In genomic region chr10:111842321-111842775, GRCm38 (mm10) we compare ENCODE assay signal across 15 mouse cellular contexts.
DNase-seq lines count a peak whose midpoint lies in the region; ATAC-seq lines count a peak whose summit lies in the region.
"Had no signal": no experiment of that assay in that cellular context is flagged by ENCODE, and none has a peak within 500 bp of the region (broad histone marks: within the 10 kb centered on the region; RNA-seq: fewer than 3 reads in every experiment).

No protein-coding gene starts in this region.

- WGBS in heart, embryonic 10.5 days: 46% methylated on average over 11 of the region's 11 CpGs
- WGBS in liver, embryonic 11.5 days: 43% methylated on average over 11 of the region's 11 CpGs

- H3K9ac ChIP-seq in liver, embryonic 11.5 days (ENCODE audit: low read depth, low read length): no peak overlapping the region
- H3K9ac ChIP-seq: liver, embryonic 13.5 days had no signal

- 0 out of 2 replicates have a peak overlapping the region, but pooled peaks have one; percentile 29 for H3K27ac ChIP-seq in heart, embryonic 10.5 days
- no peak overlapping the region for H3K27ac ChIP-seq in liver, embryonic 11.5 days (ENCODE audit: low read depth, low read length)
- H3K27ac ChIP-seq: liver, embryonic 13.5 days had no signal

- 0 out of 2 replicates have a peak, but pooled peaks cover 9% of the 10 kb centered on the region for H3K4me1 ChIP-seq in heart, embryonic 10.5 days
- H3K4me1 ChIP-seq in liver, embryonic 11.5 days (replicated peaks; ENCODE audit: control insufficient read depth, insufficient read depth, low read length): peaks cover 7% of the 10 kb centered on the region; the same call in 1 of the 2 replicates

- H3K4me3 ChIP-seq in heart, embryonic 10.5 days: no peak overlapping the region
- no peak overlapping the region for H3K4me3 ChIP-seq in liver, embryonic 11.5 days (ENCODE audit: low read depth, low read length)
- H3K4me3 ChIP-seq: liver, embryonic 13.5 days had no signal

- H3K4me2 ChIP-seq in liver, embryonic 11.5 days: peak overlapping the region; percentile 24; the same call in 1 of the 2 replicates
- H3K4me2 ChIP-seq: liver, embryonic 13.5 days had no signal

- ATAC-seq in liver, embryonic 11.5 days (replicated peaks; ENCODE audit: low FRiP score): 0 out of 2 replicates have a peak, but pooled peaks have one; percentile 9
- 0 out of 2 replicates have a peak, but pooled peaks have one; percentile 13 for ATAC-seq in megakaryocyte progenitor cell, adult 5-6 weeks (replicated peaks; ENCODE audit: poor library complexity)
- ATAC-seq: forebrain, embryonic 16.5 days had no signal

- no peak for DNase-seq in heart, embryonic 10.5 days (ENCODE audit: low spot score)
- no peak for DNase-seq in heart, postnatal 14 days
- DNase-seq in liver, embryonic 11.5 days (ENCODE audit: low spot score): no peak
- DNase-seq in liver: no peak
- peak; percentile 43 for DNase-seq in embryo, embryonic 9.5 days (ENCODE audit: extremely low spot score)
- DNase-seq in left cerebral cortex, postnatal 25 days (ENCODE audit: low spot score in 2 of 2): no peak
- no peak for DNase-seq in frontal cortex, postnatal 10 days (ENCODE audit: low spot score in 2 of 2)
- DNase-seq: B cell, adult 2 months; cerebellum, postnatal 36 days; kidney, adult 2 months; layer of hippocampus, postnatal 36 days; liver, embryonic 13.5 days; lung, postnatal 14 days had no signal

- intact Hi-C loops in heart, postnatal 14 days (cut with DNase I): no loop called here
- intact Hi-C loops in left cerebral cortex, postnatal 25 days (cut with DNase I): no loop called here

- H3K27me3 ChIP-seq in heart, embryonic 10.5 days (ENCODE audit: insufficient read depth, poor library complexity, severe bottlenecking): no peaks in the 10 kb centered on the region
- no peaks in the 10 kb centered on the region for H3K27me3 ChIP-seq in liver, embryonic 11.5 days (replicated peaks; ENCODE audit: control insufficient read depth, insufficient read depth, low read length)
- H3K27me3 ChIP-seq: liver, embryonic 13.5 days had no signal

- no peaks in the 10 kb centered on the region for H3K36me3 ChIP-seq in heart, embryonic 10.5 days
- H3K36me3 ChIP-seq in liver, embryonic 11.5 days (ENCODE audit: control insufficient read depth, insufficient read depth, low read length): no peaks in the 10 kb centered on the region
- H3K36me3 ChIP-seq: liver, embryonic 13.5 days had no signal

- H3K9me3 ChIP-seq in heart, embryonic 10.5 days: no peaks in the 10 kb centered on the region
- H3K9me3 ChIP-seq in liver, embryonic 11.5 days (ENCODE audit: control insufficient read depth, low read length): no peaks in the 10 kb centered on the region
- H3K9me3 ChIP-seq: liver, embryonic 13.5 days had no signal
